Comparison of ENCODE assay signal across 11 mouse cellular contexts in genomic region chr16:92608180-92608960, GRCm38 (mm10).
DNase-seq lines count a peak whose midpoint lies in the region; ATAC-seq lines count a peak whose summit lies in the region.
"Had no signal": no experiment of that assay in that cellular context is flagged by ENCODE, and none has a peak within 500 bp of the region (broad histone marks: within the 10 kb centered on the region; RNA-seq: fewer than 3 reads in every experiment).

No protein-coding gene starts in this region.

- peak; percentile 26 for DNase-seq in embryo, embryonic 10 days (ENCODE audit: low spot score)
- DNase-seq in embryo, embryonic 11 days, result no peak
- peak; percentile 28 for DNase-seq in thymus, postnatal 0 days (ENCODE audit: low spot score)
- no peak for DNase-seq in thymus, postnatal 4 days
- no peak for DNase-seq in limb, embryonic 11.5 days (ENCODE audit: low spot score)
- DNase-seq in spleen, postnatal 14 days (ENCODE audit: low spot score in 2 of 2), result no peak
- no peak for DNase-seq in heart, adult 9 months (ENCODE audit: low spot score in 2 of 2)
- no peak for DNase-seq in B cell, adult 2 months
- DNase-seq: cerebellum, adult 11 months had no signal

- no peak for ATAC-seq in limb, embryonic 11.5 days (ENCODE audit: insufficient number of reproducible peaks, low FRiP score, low TSS enrichment, low read depth)

- H3K4me3 ChIP-seq in limb, embryonic 11.5 days (ENCODE audit: low read depth, low read length), result no peak overlapping the region
- H3K4me3 ChIP-seq: heart, embryonic 13.5 days; neural tube, embryonic 13.5 days had no signal

- no peaks in the 10 kb centered on the region for H3K36me3 ChIP-seq in limb, embryonic 11.5 days (ENCODE audit: control insufficient read depth, insufficient read depth, low read length)
- H3K36me3 ChIP-seq: heart, embryonic 13.5 days; neural tube, embryonic 13.5 days had no signal

- H3K4me1 ChIP-seq in limb, embryonic 11.5 days (ENCODE audit: control insufficient read depth, insufficient read depth, low read length), result peaks cover 34% of the 10 kb centered on the region

- WGBS in limb, embryonic 11.5 days, result 43% methylated on average over 14 of the region's 14 CpGs

- peak overlapping the region; percentile 24 for H3K4me2 ChIP-seq in limb, embryonic 11.5 days (ENCODE audit: low read depth, severe bottlenecking)
- H3K4me2 ChIP-seq: heart, embryonic 13.5 days; neural tube, embryonic 13.5 days had no signal

- H3K9ac ChIP-seq in limb, embryonic 11.5 days (ENCODE audit: low read length), result no peak overlapping the region
- H3K9ac ChIP-seq: heart, embryonic 13.5 days; neural tube, embryonic 13.5 days had no signal

- peaks cover 9% of the 10 kb centered on the region; the same call in 1 of the 2 replicates for H3K27me3 ChIP-seq in limb, embryonic 11.5 days (ENCODE audit: control insufficient read depth, insufficient read depth, low read length)

- no peaks in the 10 kb centered on the region for H3K9me3 ChIP-seq in limb, embryonic 11.5 days (ENCODE audit: control insufficient read depth, low read length)
- H3K9me3 ChIP-seq: heart, embryonic 13.5 days; neural tube, embryonic 13.5 days had no signal

- H3K27ac ChIP-seq in limb, embryonic 11.5 days (replicated peaks; ENCODE audit: low read depth, low read length), result peak overlapping the region; percentile 79
- H3K27ac ChIP-seq: heart, embryonic 13.5 days; neural tube, embryonic 13.5 days had no signal

Comparison
In these comparisons a context has a peak if more than half of its experiments do, and no peak if none do; other contexts are left out.
1. DNase-seq: peak in embryo, embryonic 10 days (single experiment) and thymus, postnatal 0 days (single experiment); none in embryo, embryonic 11 days (single experiment), thymus, postnatal 4 days (single experiment), limb, embryonic 11.5 days (single experiment), spleen, postnatal 14 days (0 of 2), heart, adult 9 months (0 of 2) and B cell, adult 2 months (0 of 2).